Mouse (Mus musculus) liver, adult 2 months (tissue): ENCODE data around the gene Lrr1.

Source experiments
- CTCF ChIP-seq: fragments of 200-500 bp; IDR thresholded peaks from 2 replicates; pipeline ENCODE4 v1.5.1; 2011; ENCODE audit warnings: low read depth, low read length, control low read depth
- POLR2A ChIP-seq: fragments of 200-500 bp; IDR thresholded peaks from 2 replicates; pipeline ENCODE4 v1.6.1; 2011; ENCODE audit warnings: low read length, control low read depth; ENCODE audit not compliant: insufficient read depth; ENCODE audit errors: extremely low read depth

DNA sequence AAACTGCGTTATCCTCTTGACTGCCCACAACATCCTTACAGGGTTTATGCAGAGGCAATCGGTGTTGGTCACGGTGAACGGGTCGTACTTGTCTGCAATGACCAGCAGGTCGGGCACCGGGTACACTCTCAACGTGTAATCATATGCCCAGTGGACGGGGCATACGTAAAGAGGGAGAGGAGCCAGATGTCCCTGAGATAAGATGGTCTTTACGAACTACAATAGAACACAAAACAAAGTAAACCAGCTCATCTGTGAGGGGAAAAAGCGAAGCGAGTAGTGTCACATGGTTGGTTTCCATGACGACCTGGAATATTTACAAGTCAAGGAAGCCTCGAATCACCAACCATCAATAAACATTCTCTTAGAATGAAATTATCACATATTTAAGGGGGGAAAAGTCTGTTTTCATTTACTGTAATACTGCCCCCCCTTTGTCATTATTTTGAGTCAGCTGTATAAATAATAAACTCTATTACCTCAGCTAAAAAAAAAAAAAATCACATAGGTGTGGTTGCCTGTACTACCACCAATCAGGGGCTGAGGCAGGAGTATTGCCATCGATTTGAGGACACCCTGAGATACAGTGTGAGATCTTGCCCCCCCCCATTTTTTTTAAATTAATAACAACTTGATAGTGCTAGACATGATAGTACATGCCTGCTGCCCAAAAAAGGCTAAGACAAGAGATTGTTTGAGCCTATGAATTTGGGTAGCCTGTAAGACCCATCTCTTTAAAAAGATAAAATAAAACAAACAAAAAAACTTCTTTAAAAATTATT, 35.6 kb downstream of the Lrr1 start, which contains the start of gene Gm49384:
- TF ChIP-seq CTCF (no peak), POLR2A (no peak)
